Mouse (Mus musculus) hematopoietic stem cell, adult 5-6 weeks (primary cell): ENCODE measurements around the gene Blvrb. TPM values are rescaled to one million over a fixed set of nuclear protein-coding genes. Genes with fewer than 3 reads are reported as not detected.

Source experiments
- ATAC-seq, 2 experiments: fragments of 125-278 bp in 1 of 2; replicated peaks in 1 of 2; 2 replicates each; pipeline ENCODE4 v1.8.0; 2016 to 2017; ENCODE audit warnings: inconsistent platforms in 2 of 2, mild to moderate bottlenecking in 2 of 2, moderate number of reproducible peaks in 2 of 2, low read depth in 1 of 2, moderate TSS enrichment in 1 of 2; ENCODE audit not compliant: low FRiP score in 2 of 2, poor library complexity in 2 of 2, severe bottlenecking in 2 of 2, insufficient read depth in 1 of 2, low TSS enrichment in 1 of 2
- total RNA-seq: library from RNA; stranded (forward); fragments of 172-1452, 232-1000 nt; gene quantifications from 2 replicates; pipeline ENCODE4 v1.2.3, GENCODE M21; 2017

Gene Blvrb
- total RNA-seq, 1 experiment from 2014 or later, result 31.7 TPM

DNA sequence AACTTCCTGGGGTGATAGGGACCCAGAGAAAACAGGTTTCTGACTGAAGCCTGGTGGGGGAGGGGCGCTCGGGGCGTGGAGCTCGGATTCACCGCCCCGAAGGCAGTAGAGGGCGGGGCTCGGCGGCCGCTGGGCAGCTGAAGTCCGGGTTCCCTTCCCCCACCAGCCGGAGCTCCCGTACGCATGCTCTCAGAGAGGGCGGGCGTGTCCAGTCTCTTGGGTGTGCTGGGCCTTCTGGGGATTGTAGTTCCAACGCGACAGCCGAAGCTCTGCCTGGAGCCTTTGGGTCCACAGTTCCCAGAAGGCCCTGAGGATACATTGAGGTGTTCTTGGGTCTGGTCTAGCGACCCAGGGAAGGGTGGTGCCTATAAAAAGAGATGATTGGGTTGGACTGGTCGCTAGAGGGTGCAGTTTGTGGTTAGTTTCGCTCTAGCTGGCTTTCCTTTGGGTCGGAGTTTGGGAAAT lies 26.7 kb downstream of the Blvrb start:
- ATAC-seq, result peak; percentile 82 to 84

GRCm38 (mm10) chr7:27475596-27475995 lies 27.8 kb downstream of the Blvrb start:
- no peak for ATAC-seq

DNA sequence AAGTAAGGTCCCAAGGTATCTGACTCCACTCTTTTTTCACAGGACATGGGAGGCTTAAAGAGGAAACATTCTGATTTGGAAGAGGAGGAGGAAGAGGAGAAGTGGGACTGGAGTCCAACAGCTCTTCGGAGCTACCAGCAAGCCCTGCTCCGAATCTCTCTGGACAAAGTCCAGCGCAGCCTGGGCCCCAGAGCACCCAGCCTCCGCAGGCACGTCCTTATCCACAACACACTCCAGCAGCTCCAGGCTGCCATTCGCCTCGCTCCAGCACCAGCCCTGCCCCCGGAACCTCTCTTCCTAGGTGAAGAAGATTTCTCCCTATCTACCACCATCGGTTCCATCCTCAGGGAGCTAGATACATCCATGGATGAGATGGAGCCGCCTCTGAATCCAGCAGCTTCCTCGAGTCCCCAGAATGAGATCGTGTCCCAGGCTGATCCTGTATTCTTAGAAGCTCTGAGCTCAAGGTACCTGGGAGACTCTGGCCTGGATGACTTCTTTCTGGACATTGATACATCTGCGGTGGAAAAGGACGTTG lies 28.4 kb downstream of the Blvrb start:
- ATAC-seq, result no peak

- no peak for ATAC-seq
These were observed 30.8 kb downstream of the Blvrb start for GRCm38 (mm10) chr7:27478561-27478960.

DNA sequence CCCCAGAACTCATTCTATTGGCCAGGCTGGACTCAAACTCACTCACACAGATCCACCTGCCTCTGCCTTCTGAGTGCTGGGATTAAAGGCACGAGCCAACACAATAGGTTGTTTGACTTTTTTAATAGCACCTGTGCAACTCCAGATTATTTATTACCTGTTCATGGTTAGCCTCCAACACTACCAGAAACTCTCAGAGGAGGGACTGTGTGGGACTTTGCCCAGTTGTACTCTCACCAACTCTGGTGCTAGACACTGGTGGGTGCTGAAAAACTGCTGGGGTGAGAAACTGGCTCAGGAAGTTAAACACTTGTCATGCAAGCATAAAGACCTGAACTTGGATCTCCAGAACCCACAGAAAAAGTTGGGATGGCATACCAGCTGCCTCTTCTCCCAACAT lies 32.0 kb downstream of the Blvrb start:
- ATAC-seq, result no peak

GRCm38 (mm10) chr7:27480506-27480905 lies 32.7 kb downstream of the Blvrb start:
- no peak for ATAC-seq

DNA sequence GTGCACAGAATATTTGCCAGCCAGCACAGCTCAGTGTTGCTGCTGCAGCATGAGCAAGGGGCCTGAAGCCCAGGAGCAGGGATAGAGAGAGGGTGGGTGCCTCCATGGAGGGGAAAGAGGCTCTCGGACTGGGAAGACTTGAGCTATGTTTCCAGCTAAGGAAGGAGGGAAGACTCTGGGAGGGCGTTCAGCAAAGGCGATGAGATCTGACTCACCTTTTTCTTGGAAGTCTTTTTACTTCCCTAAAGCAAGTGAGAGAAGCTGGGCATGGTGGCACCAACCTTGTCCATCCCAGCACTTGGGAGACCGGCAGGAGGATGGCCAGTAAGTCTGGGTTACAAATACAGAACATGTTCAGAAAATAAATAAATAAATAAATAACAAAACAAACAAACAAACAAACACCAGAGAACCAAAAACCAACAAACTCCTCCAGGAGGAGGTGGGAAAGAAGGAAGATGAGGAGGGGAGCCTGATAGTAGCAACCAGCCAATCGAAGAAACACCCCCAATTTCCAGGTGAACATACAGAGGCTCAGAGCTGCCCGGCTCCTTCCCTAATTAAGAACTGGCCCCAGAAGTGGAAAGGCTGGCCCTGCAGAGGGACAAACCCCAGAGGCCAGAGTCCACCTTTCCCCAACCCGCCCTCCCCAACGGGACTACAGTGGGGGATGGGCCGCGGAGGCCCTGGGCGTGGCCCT lies 33.3 kb downstream of the Blvrb start:
- ATAC-seq, result no peak

DNA sequence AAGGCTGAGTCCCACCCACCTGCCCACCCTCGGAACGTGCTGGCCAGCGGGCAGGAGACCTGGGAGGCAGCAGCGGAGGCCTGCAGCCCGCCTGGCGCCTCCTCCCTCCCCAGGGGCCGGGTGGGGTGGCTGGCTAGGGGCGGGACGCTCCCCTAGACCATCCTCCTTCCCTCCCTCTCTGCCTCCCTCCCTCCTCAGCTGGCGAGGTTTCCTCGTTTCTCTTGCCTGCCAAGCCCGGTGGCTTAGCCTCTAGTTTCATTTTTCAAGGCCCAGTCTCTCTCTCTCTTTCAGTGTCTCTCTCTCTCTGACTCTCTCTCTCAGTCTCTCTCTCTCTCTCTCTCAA lies 33.8 kb downstream of the Blvrb start:
- peak; percentile 89 to 95 for ATAC-seq

- ATAC-seq, result no peak
These were observed 36.1 kb downstream of the Blvrb start for GRCm38 (mm10) chr7:27483860-27484259.

DNA sequence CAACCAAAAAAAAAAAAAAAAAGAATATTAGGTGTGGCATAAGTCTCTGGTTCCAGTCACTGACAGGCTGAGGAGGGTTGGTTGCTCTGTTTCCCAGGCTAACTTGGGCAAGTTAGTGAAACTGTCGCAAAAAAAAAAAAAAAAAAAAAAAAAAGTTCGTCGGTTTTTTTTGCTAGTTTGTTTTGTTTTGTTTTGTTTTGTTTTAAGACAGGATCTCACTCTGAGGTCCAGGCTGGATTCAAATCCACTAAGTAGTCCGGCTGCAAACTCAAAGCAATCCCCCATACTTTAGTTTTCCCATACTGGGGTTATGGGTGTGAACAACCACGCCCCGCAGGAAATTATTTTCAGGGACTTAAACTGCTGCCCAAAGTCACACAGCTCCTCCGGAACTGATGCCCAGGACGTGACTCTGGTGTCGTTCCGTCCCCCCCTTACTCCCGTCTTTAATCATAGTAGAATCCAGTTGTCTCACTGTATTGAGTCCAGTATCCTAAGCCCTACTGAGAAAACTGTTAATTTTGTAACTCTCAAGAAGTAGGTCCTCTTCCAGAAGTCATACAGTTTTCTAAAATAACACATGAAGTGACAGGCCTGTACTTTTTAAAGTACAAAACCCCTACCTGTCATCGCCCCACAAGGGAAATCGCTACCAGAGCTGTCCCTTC lies 38.5 kb downstream of the Blvrb start:
- no peak for ATAC-seq

- ATAC-seq, result peak; percentile 78 to 81
These were observed 39.3 kb downstream of the Blvrb start, which contains the start of gene Sertad1 for GRCm38 (mm10) chr7:27486770-27487697. Gene Sertad1, plus strand, starts transcription at chr7:27486910.

GRCm38 (mm10) chr7:27487740-27488268 lies 40.0 kb downstream of the Blvrb start:
- ATAC-seq, result no peak

DNA sequence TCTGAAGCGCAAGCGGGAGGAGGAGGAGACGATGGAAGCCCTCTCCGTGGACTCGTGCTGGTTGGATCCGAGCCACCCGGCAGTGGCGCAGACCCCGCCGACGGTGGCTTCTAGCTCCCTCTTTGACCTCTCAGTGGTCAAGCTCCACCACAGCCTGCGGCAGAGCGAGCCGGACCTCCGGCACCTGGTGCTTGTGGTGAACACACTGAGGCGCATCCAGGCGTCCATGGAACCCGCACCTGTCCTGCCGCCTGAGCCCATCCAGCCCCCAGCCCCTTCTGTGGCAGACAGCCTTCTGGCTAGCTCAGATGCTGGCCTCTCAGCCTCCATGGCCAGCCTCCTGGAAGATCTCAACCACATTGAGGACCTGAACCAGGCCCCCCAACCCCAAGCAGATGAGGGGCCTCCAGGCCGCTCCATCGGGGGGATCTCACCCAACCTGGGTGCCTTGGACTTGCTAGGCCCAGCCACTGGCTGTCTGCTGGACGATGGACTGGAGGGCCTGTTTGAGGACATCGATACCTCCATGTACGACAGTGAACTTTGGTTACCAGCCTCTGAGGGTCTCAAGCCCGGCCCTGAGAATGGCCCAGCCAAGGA lies 41.6 kb downstream of the Blvrb start:
- ATAC-seq, result no peak

GRCm38 (mm10) chr7:27490227-27490542 lies 42.4 kb downstream of the Blvrb start:
- ATAC-seq, result no peak

- peak; percentile 59 to 62 for ATAC-seq
These were observed 43.0 kb downstream of the Blvrb start for GRCm38 (mm10) chr7:27490543-27491329.

GRCm38 (mm10) chr7:27491856-27492255 lies 44.1 kb downstream of the Blvrb start:
- ATAC-seq, result no peak

DNA sequence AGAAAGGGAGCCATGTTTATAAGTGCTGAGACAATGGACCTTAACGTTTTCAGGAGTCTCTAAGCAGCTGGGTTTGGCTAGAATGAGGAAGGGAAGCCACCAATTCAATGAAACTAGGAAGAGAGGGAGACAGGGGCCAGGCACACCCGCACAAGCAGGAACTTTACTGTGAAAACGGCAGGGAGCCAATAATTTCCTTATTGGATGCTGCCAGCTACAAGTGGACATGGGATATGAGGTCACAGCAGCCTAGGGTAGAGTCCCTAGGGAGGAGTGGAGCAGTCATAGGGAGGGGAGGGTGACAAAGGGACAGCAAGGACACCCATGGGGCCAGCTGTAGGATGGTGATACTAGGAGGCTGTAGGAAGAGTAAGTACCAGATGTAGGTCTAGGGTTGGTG lies 45.2 kb downstream of the Blvrb start:
- ATAC-seq, result no peak
